Comparison of ENCODE assay signal across 25 mouse cellular contexts in genomic region chr9:37567019-37567418, GRCm38 (mm10). TPM values are rescaled to one million over a fixed set of nuclear protein-coding genes. Genes with fewer than 3 reads are reported as not detected.
DNase-seq lines count a peak whose midpoint lies in the region; ATAC-seq and TF ChIP-seq lines count a peak whose summit lies in the region.
"Had no signal": no experiment of that assay in that cellular context is flagged by ENCODE, and none has a peak within 500 bp of the region (broad histone marks: within the 10 kb centered on the region; RNA-seq: fewer than 3 reads in every experiment).

No protein-coding gene starts in this region.

- H3K4me1 ChIP-seq in liver, embryonic 15.5 days (replicated peaks), result peaks cover 55% of the 10 kb centered on the region

- no peak overlapping the region for H3K4me3 ChIP-seq in left cerebral cortex, adult 2 months
- no peak overlapping the region for H3K4me3 ChIP-seq in liver, embryonic 15.5 days (replicated peaks)
- H3K4me3 ChIP-seq: embryonic facial prominence, embryonic 10.5 days; embryonic facial prominence, embryonic 15.5 days; forebrain, embryonic 12.5 days; midbrain, embryonic 10.5 days; midbrain, embryonic 15.5 days had no signal

- no peaks in the 10 kb centered on the region for H3K36me3 ChIP-seq in liver, embryonic 15.5 days (replicated peaks)
- H3K36me3 ChIP-seq: embryonic facial prominence, embryonic 10.5 days; embryonic facial prominence, embryonic 15.5 days; forebrain, embryonic 12.5 days; heart, embryonic 13.5 days; kidney, embryonic 15.5 days; midbrain, embryonic 10.5 days; midbrain, embryonic 15.5 days had no signal

- DNase-seq in left cerebral cortex, adult 2 months (ENCODE audit: extremely low spot score in 1 of 2, low spot score in 2 of 2), result no peak
- no peak for DNase-seq in left cerebral cortex, postnatal 36 days (ENCODE audit: low spot score in 2 of 2)
- DNase-seq in liver, result peak; percentile 5
- no peak for DNase-seq in cerebellum, postnatal 4 days (ENCODE audit: low spot score in 2 of 2)
- no peak for DNase-seq in cerebellum, adult 11-12 months
- DNase-seq in embryo, embryonic 9.5 days (ENCODE audit: extremely low spot score), result no peak
- DNase-seq: adrenal gland, adult 8-10 months; cerebellum, adult 8-10 months; cerebellum, postnatal 25 days; forebrain, postnatal 0 days; kidney, postnatal 36 days; layer of hippocampus, postnatal 36 days; right cerebral cortex, postnatal 4 days had no signal

- ATAC-seq in liver, embryonic 15.5 days (ENCODE audit: insufficient read depth), result 0 out of 2 replicates have a peak, but pooled peaks have one; percentile 23
- ATAC-seq: forebrain, postnatal 0 days; intestine, postnatal 0 days; midbrain, embryonic 15.5 days had no signal

- intact Hi-C loops in left cerebral cortex, adult 2 months (cut with DNase I), result loop anchor here (5.0 kb wide), 2 partner anchors 110 to 365 kb away; no protein-coding TSS in a partner anchor
- intact Hi-C loops in left cerebral cortex, postnatal 36 days (cut with DNase I), result no loop called here

- H3K27me3 ChIP-seq in liver, embryonic 15.5 days, result no peaks in the 10 kb centered on the region
- H3K27me3 ChIP-seq: forebrain, embryonic 12.5 days; heart, embryonic 13.5 days; kidney, embryonic 15.5 days; midbrain, embryonic 15.5 days had no signal

- no peaks in the 10 kb centered on the region for H3K9me3 ChIP-seq in liver, embryonic 15.5 days (replicated peaks)
- H3K9me3 ChIP-seq: embryonic facial prominence, embryonic 10.5 days; embryonic facial prominence, embryonic 15.5 days; forebrain, embryonic 12.5 days; heart, embryonic 13.5 days; kidney, embryonic 15.5 days; midbrain, embryonic 10.5 days; midbrain, embryonic 15.5 days had no signal

- TF ChIP-seq CTCF in left cerebral cortex, adult 2 months (IDR thresholded peaks at IDR 0.05), result no peak

- H3K4me2 ChIP-seq in liver, embryonic 15.5 days, result no peak overlapping the region; the same call in 1 of the 2 replicates
- H3K4me2 ChIP-seq: embryonic facial prominence, embryonic 15.5 days; forebrain, embryonic 12.5 days; hindbrain, embryonic 14.5 days; midbrain, embryonic 15.5 days had no signal

- WGBS in liver, embryonic 15.5 days (ENCODE audit: insufficient replicate concordance), result 34% methylated on average over 2 of the region's 2 CpGs

- peak overlapping the region; percentile 86 for H3K27ac ChIP-seq in left cerebral cortex, adult 2 months
- no peak overlapping the region for H3K27ac ChIP-seq in liver, embryonic 15.5 days (replicated peaks)
- H3K27ac ChIP-seq: embryonic facial prominence, embryonic 10.5 days; embryonic facial prominence, embryonic 15.5 days; forebrain, embryonic 12.5 days; hindbrain, embryonic 14.5 days; midbrain, embryonic 10.5 days; midbrain, embryonic 15.5 days; stomach, postnatal 0 days had no signal

- H3K9ac ChIP-seq in liver, embryonic 15.5 days, result no peak overlapping the region
- H3K9ac ChIP-seq: embryonic facial prominence, embryonic 15.5 days; forebrain, embryonic 12.5 days; heart, embryonic 13.5 days; hindbrain, embryonic 14.5 days; kidney, embryonic 15.5 days; midbrain, embryonic 15.5 days had no signal

RNA-seq across cellular contexts. Expression of gene Siae, which starts 11.5 kb away (rescaled TPM):
- total RNA-seq in left cerebral cortex, adult 2 months (2021), result 10 to 100 TPM; 17.1 to 18.8 TPM
- 10 to 100 TPM; 18.3 to 19.7 TPM for total RNA-seq in left cerebral cortex, postnatal 36 days (2021)
- 5.6 and 6.4 TPM in 2 replicates for polyA plus RNA-seq in liver, embryonic 15.5 days (2015; fragmentation: Nextera tagmentation; extraction: Ambion mirVana)

RNA-seq across cellular contexts. Expression of gene Nrgn, which starts 14.3 kb away (rescaled TPM):
- 1,000 to 10,000 TPM; 1,927 to 1,950 TPM for total RNA-seq in left cerebral cortex, adult 2 months (2021)
- 1,000 to 10,000 TPM; 1,855 to 2,522 TPM for total RNA-seq in left cerebral cortex, postnatal 36 days (2021)
- polyA plus RNA-seq in liver, embryonic 15.5 days (2015; fragmentation: Nextera tagmentation; extraction: Ambion mirVana), result 5.4 and 6.2 TPM in 2 replicates

RNA-seq across cellular contexts. Expression of gene Vsig2, which starts 28.0 kb away (rescaled TPM):
- total RNA-seq in left cerebral cortex, adult 2 months (2021), result 1 to 10 TPM; 4.1 to 4.5 TPM
- total RNA-seq in left cerebral cortex, postnatal 36 days (2021), result 1 to 10 TPM; 1.4 to 4.1 TPM
- 0.29 and 0.32 TPM in 2 replicates for polyA plus RNA-seq in liver, embryonic 15.5 days (2015; fragmentation: Nextera tagmentation; extraction: Ambion mirVana)
- polyA plus RNA-seq: neural tube, embryonic 11.5 days had no signal

RNA-seq across cellular contexts. Expression of gene Esam, which starts 39.1 kb away (rescaled TPM):
- total RNA-seq in left cerebral cortex, adult 2 months (2021), result 10 to 100 TPM; 19.6 to 22.5 TPM
- total RNA-seq in left cerebral cortex, postnatal 36 days (2021), result 10 to 100 TPM; 19.5 to 23.0 TPM
- 14.5 and 17.9 TPM in 2 replicates for polyA plus RNA-seq in liver, embryonic 15.5 days (2015; fragmentation: Nextera tagmentation; extraction: Ambion mirVana)

RNA-seq across cellular contexts. Expression of gene Spa17, which starts 46.5 kb away (rescaled TPM):
- 1 to 10 TPM; 1.7 to 2.1 TPM for total RNA-seq in left cerebral cortex, adult 2 months (2021)
- 1 to 10 TPM; 1.8 to 2.9 TPM for total RNA-seq in left cerebral cortex, postnatal 36 days (2021)
- 1.3 and 1.5 TPM in 2 replicates for polyA plus RNA-seq in liver, embryonic 15.5 days (2015; fragmentation: Nextera tagmentation; extraction: Ambion mirVana)
